Mouse (Mus musculus): ENCODE measurements around the gene Fam206a.

Fam206a gene

DNA sequence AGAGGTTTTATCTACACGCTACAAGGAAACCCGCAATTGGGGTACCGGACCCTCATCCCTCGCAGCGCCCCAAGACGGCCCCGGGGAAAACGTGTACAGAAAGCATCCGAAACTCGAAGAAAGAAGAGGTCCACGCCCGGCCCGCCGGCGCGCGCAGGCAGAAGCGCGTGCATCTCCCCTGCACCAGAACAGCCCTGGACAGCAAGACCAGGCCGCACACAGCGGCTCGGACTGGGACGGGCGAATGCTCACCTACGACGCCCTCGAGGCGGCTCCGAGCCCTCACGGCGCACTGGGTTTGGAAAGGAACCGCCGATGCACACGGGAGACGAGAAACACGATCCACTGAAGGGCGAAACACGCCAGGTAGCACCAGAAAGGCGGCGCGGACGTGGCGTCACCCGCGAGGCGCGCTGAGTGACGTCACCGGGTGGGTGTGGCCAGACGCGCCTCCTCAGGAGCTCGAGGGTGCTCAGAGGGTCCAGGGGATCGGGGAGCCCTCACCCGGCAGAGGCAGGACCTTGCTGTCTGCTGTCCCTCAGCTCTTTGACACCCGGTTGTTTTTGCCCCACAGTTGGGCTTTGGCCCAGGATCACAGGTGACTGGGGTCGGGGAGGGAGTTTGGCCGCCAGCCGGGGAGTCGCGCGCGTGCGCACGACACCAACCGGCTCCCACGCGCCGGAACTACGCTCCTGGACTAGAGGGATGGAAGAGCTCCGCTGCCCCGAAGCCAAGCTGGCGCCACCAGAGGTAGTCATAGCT, at the start of gene Fam206a, which contains the start of gene Elp1:
TSS of gene Fam206a (plus strand) at position 439 of the 762 bp plus-strand sequence.
TSS of gene Elp1 (minus strand) at position 425 of the 762 bp plus-strand sequence.
- DNase-seq, result peak; percentile 90 to 99

DNA sequence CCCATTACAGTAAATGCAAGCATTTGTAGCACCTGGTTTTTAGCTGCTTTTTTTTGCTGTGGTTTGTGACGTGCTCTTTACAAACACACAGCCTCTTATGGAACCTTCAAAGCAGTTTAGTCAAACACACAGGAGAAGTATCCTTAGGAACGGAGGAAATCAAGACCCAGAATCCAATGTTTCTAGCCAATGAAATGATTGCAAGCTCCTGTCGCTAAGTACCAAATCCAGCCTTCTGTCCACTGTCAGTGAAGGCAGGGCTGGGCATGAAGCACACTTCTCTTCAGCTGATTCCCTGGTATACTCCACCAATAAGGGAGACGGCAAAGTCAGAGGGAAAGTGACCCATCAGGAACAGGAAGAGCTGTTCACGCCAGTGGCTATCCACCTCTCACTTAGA, 46.1 kb upstream of the Fam206a start:
- no peak for DNase-seq

DNA sequence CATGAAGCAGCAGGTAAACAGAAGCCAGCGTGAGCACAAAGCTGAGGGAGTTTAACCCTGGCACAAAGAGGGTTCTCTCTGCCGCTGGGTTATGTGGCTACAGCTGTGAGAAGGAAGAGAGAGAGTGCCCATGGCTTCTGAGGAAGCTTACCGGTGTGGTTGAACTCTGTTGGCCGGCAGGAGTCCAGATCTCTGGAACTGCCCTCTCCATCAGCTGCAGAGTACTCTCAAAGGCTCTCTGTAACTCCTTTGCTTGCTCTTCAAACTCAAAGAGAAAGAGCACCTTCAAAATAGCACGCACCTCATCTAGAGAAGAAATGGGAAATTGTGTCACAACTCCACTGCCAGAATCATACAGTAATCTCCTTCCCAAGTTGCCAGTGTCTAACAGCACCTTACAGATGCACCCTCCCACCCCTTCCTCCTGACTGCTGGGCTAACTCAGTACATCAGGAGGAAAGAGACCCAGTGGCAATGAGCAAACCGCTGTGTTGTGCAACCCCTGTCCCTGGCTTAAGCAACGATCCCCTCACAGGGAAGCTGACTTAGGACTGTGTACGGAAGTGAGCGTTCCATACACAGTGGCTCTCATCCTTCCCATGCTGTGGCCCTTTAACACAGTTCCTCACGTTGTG, 45.1 kb upstream of the Fam206a start:
- no peak for DNase-seq

DNA sequence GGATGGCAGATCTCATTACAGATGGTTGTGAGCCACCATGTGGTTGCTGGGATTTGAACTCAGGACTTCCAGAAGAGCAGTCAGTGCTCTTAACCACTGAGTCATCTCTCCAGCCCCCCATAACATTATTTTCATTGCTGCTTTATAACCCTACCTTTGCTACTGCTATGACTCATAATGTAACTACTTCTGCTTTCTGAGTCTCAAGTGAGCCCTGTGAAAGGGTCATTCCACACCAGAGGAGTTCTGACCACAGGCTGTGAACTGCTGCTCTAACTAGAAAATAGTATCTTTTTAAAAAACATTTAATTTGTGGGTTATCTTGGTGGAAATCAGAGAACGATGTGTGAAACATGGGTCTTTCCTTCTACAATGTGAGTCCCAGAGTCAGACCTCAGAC, 44.5 kb upstream of the Fam206a start:
- DNase-seq, result no peak

DNA sequence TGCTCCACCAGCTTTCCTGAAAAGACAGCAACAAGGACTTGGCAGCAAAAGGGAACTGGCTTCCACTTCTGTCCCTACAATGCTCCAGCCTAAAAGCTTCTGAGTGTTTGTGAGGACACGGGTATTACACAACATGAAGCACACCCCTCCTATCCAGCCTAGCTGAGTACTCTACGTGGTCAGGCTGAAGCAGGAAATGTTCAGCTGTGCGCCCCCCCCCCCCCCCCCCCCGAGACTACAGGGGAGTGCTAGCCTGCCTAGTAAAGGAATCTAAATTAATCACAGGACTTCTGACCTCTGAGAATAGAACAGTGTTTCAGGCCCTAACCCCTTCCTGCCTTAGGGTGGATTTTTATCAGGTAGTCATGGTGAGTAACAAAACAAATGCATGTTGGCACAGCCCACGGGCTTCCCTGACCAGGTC, 34.3 kb upstream of the Fam206a start:
- no peak for DNase-seq

DNA sequence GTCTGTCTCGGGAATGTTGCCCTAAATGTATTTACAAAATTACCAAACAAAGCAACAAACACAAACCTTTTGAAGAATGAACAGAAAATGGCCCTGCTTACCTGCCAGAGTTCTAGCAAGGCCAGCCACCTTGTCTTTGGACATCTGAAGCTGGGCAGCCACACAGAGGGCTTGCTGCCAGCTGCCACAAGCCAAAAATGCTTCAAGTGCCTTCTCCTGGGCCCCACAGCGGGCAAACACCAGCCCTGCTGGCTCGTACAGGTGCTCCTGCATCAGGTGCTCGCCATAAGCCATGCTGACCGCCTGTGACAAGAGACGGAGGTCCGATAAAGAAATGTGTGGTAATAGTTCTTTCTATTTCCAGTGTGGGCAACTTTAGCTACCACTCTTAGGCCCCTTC, 33.2 kb upstream of the Fam206a start:
- DNase-seq, result no peak

DNA sequence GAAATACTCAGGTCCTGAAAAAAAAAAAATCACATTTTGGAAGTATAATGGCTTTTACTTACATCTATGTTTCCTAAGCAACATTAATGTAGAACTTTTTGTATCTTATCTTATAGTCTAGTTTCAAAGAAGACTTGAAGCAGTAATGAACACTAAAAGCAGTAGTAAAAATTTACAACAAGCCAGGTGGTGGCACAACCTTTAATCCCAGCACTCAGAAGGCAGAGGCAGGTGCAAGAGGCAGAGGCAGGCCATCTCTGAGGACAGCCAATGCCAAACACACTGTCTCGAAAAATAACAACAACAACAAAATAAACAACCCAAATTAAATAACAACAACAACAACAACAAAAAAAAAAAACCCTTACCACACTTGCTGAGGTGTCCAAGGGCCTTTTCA, 31.1 kb upstream of the Fam206a start:
- DNase-seq, result no peak

DNA sequence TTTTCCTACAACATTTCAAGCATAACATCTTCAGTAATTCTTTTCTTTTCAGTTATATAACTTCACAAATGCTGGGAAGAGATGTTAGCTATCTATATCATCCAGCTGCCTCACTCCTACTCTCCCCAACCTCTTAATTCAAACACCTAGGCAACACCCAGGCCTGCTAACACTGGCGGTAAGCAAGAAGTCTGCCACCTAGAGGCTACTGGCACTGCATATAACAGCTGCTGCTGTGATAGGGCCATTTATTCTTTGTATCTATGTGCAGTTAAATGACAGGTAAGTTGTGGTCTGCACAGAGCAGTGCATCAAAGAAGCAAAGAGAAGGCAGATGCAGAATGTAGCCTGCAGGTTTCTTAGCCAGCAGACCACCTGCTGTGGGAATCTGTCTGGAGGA, 10.8 kb upstream of the Fam206a start:
- no peak for DNase-seq

DNA sequence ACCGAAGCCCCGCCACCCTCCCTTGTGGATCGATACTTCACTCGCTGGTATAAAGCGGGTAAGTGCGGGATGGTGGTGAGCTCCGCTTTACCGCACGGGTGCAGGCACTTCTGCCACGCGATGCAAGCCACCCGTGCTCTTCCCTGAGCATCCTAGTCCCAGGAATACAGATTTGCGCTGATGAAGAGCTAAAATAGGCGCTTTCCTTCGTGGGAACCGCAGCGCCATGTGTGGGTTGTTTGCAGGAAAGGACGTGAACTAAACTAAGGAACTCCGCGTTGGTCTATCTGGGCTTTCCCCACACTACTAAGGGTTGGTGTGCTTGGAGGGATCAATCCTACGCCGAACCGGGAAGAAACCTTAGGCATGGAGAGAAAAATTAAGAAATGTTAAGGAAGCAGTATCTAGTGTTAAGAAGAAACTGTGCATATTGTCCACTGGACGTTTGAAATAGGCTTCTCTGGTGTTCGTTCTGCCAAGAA, 565 bp downstream of the Fam206a start:
- no peak for DNase-seq

DNA sequence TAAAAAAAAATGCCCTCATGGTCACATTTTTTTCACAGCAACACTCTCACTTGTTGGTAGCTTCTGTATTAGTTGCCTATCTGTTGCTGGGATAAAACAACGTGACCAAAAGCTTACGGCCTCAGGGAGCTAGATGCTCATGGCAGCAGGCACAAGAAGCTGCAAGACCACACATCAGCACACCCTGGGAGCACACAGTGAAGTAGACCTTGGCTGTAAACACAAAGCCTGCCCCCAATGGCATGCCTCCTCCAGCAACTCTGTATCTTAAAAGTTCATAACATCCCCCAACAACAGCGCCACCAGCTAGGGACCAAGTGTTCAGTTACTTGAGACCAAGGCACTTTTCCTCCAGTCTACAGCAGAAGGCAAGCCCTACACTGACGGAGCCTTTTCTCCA, 6.9 kb downstream of the Fam206a start:
- DNase-seq, result no peak

DNA sequence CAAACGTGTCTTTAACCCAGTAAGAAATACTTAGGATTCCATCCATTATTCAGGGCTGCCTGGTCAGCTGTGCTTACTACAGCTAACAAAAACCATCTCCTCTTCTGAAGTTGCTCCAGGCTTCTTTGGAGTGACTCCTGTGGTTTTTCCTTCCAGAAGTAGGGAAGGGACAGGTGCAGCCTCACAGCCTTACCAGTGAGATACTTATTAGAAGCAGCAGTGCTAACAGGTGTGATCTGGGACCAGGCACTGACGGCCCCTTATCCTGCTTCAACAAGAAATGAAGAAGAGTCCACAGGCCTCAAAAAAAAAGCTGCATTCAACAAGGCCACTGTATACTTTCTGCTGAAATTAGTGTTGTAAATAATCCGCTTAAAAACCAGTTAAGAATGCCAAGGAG, 9.5 kb downstream of the Fam206a start:
- no peak for DNase-seq

DNA sequence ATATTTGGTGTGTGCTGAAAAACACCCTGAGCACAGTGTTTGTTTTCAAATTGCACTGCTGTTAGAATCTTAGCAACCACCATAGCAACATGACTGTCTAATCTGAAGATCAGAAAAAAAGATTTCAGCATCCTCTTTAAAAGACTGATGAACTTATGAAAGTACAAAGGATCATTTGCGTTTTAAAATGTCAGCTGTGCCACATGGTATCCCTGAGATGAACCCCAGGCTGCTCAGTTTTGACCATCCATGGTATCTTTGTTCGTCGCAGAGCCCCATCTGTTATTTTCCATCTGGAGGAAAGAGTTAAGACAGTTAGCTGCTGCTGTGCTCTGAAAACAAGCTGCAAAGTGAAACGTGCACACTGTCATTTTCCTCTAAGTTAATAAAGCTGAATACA, 10.0 kb downstream of the Fam206a start:
- DNase-seq, result no peak

DNA sequence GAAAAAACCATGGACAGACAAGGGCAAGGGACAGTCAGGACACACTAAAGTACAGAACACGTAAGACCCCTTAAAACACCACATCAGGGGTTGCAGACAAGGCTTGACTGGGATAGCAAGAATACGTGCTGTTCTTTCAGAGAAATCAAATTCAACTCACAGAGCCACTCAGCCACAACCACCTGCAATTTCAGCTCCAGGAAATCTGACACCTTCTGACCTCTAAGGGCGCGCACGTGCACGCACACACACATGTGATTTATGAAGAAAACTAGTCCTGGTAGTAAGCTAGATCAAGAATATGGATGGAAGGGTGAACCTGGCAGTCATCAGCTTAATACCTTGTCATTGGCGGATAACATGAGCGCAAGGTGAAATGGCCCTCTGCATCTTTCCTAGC, 13.0 kb downstream of the Fam206a start:
- DNase-seq, result no peak

DNA sequence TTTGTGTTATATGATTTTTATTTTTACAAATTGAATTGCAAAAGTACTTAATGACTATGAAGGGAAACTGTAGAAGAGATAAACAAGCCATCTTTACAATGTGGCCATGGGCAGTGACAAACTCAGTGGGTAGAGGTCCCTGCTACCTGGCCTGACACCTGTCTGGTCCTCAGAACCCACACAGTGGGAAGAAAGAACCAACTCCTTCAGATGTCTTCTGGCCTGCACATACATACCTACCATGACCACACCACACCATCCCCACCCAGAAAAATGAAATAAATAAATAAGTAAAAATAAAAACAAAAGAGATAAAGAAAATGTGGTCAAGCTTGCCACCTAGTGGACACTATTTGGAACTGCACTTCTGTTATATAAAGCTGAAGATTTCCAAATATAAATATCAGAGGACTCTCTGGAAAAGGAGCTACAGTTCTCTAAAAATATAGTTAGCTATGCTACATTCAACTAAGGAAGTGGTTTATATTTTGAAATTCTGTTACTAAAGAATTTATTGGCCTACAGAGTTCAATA, 17.9 kb downstream of the Fam206a start:
- DNase-seq, result no peak

DNA sequence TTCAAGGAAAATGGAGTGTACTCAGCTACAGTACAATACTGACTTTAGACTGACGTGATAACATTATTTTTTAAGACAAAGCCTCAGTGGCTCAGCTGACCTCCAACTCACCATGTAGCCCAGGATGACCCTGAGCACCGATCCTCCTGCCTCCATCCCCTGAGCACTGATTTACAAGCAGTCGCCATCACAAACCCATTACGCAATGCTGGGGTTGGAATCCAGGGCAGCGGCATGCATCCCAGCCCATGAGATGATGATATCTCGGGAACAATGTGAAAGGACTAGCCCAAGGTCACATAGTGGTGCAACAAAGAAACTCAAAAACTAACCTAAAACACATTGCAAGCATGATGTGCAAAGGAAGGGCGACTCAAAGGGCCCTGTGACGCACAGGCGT, 22.1 kb downstream of the Fam206a start:
- no peak for DNase-seq

DNA sequence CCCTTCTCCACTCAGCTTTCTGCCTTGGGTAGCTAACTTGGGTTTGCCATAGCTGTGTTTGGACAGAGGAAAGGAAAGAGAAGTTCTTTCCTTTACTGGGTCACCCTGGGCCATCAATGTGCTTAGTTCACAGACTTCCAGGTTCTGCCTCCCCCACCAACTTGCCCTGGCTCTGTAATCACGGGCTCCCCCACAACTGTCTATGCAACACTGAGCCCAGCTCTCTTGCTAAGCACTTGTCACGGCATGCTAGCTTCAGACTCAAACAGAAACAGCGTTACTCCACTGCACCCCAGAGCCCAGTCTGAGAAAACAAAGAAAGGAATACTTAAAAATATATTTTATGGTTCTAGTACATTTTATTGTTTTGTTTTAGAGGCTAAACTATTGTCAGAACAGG, 26.8 kb downstream of the Fam206a start:
- no peak for DNase-seq

DNA sequence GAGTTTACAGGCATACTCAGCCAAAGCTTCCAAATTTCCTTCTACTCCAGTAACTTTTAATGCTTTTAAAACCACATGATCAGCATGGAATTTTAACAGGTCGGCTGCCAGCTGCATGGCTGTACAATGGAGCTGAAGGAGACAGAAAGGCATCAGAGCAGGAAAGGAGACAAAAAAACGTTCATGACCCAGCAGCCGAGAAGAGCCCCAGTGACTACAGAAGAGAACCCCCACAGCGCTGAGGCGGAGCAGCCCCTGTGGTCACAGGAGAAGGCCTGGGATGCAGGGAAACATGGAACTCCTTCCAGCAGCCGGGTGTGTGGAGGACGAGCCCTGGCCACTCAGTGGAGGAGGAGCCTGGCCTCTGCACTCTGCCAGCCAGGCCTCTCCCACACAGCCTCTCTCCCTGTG, 27.4 kb downstream of the Fam206a start:
- DNase-seq, result no peak

DNA sequence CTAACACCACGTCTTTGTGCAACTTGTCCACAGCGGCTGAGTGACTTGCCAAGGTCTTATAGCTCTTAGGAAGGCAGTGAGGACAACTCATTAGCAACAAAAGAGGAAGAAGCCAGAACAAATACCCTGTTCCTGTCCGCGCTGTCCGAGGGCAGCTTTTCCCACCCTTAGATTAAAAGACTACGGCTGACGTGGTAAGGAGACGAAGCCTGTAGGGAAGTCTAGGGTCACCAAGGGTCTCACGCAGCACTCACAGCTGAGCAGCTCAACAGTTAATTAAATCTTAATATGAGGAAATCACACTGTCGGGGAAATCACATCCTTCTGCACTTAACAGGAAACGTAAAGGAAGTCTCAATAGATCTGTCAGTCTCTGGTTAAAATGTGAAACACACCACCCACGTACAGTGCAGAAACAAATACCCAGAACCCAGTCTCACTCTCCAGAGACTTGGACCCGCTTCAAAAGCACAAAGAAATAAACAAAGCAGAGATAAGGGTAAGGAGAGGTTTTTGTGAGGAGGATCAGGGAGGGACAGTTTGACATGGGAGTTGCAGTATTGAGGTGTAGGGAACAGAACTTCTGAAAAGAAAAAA, 29.0 kb downstream of the Fam206a start:
- no peak for DNase-seq

DNA sequence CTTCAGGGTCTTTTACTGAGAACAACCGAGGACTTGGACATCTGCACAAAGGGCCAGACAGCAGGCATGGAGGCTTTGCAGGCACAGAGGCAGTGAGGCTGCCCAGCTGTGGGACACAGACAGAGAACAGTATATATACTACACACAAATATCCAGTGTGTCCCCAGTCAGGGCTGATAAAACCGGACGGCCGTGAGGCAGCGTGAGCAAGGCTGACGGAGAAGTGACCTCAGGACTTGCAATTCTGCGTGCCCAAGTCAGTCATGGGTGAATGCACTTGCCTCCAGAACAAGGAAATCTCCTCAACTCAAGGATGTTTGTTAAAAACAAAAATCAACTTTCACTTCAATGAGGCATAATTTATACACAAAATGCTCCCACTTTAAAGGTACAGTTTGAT, 29.9 kb downstream of the Fam206a start:
- DNase-seq, result no peak

DNA sequence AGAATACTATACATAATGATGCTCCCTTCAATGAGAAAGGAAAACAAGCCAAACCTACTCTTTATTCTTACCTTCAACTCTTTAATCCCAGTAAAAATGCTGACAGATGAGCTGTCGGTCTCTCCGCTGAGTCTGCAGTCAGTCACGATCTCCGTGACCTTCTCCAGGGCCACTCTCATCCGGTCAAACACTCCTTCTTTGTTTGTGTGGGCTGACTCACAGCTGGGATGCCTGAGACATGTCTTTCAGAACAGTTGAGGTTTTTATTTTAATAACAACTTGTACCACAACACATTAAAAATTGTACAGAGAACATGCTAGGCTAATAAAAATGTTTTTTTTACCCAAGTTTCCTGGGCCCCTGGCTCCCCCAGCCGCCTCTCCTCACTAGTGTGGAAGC, 35.5 kb downstream of the Fam206a start:
- no peak for DNase-seq

DNA sequence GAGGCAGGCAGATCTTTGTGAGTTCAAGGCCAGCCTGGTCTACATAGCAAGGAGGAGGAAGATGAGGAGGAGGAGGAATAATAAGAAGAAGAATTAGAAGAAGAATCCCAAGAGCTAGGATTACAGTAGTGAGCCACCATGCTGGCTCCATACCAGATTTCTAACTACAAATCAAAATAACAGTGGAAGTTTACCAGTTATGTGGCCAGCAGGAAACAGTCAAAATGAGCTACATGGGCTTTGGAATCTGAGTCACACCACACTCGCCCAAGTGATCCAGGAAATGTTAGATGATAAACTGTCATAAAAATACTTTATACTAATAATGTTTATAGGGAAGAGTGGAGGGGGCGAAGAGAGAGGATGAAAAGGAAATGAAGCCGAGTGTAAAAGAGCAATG, 38.2 kb downstream of the Fam206a start:
- DNase-seq, result no peak

DNA sequence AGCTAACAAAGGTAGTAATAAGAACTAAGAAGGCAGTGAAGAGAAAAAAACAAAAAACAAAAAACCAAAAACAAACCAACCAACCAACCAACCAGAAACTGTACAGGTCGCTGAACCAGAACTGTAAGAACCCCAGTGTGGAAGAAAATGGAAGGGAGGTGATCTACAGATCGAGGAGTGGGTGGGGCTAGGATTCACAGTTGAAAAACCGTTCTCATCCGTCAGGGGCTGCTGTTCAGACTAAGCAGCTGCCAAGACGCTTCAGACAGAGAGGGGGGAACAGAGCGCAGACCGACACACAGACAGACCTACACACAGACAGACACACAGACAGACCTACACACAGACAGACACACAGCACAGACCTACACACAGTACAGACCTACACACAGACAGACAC, 40.4 kb downstream of the Fam206a start:
- DNase-seq, result no peak

DNA sequence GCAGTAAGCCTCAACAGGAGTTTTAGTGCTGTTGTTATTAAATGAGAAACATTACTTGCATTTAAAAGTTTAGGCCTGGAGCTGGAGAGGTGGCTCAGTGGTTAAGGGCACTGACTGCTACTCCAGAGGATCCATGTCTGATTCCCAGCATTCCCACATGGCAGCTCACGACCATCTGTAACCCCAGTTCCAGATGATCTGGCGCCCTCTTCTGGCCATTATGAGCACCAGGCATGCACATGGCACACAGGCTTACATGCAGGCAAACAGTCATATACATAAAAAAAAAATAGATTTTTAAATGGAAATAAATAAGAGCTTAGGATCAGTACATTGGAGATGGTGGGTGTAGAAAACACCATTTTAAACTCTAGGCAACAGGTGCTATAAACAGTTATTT, 41.8 kb downstream of the Fam206a start:
- no peak for DNase-seq

DNA sequence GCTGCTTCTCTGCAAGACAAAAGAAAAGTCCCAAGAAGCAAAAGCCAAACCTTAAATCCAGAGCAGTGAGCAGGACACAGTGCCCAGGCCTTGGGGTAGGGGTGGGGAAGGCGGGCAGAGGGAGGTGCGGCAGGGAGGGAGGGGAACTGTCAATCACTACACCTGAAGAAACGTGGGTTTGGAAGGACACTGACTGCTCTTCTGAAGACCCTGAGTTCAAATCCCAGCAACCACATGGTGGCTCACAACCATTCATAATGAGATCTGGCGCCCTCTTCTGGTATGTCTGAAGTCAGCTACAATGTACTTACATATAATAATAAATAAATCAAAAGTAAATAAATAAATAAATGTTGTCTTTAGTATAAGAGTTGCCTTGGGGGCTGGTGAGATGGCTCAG, 42.8 kb downstream of the Fam206a start:
- no peak for DNase-seq

All from spleen, adult 18-20 months (tissue).